ENCODE assay signal across 19 mouse cellular contexts in the genomic region with DNA sequence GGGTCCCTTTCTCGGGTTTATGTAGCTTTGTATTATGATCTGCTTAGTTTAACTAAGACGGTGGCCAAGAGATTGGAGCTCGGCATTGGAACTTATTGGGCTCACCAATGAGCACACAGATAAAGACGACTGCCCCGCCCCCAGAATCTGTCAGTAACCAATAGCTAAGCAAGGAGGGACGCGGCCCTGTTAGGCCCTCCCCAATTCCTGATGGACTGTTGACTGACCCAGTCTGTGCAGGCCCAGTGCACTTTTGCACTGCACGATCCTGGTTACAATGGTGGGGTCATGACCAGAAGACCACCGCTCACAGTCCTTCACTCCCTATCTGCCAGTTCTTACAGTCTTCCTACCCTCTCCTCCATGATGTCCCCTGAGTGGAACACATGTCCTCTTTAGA. TPM values are rescaled to one million over a fixed set of nuclear protein-coding genes. Genes with fewer than 3 reads are reported as not detected.
DNase-seq lines count a peak whose midpoint lies in the region; ATAC-seq and TF ChIP-seq lines count a peak whose summit lies in the region.
"Had no signal": no experiment of that assay in that cellular context is flagged by ENCODE, and none has a peak within 500 bp of the region (broad histone marks: within the 10 kb centered on the region; RNA-seq: fewer than 3 reads in every experiment).

No protein-coding gene starts in this region.

- peaks cover 44% of the 10 kb centered on the region for H3K36me3 ChIP-seq in embryonic facial prominence, embryonic 12.5 days
- H3K36me3 ChIP-seq in embryonic facial prominence, embryonic 10.5 days (replicated peaks), result peaks cover 61% of the 10 kb centered on the region
- H3K36me3 ChIP-seq in intestine, embryonic 14.5 days (ENCODE audit: control insufficient read depth, insufficient read depth, low read length), result peaks cover 56% of the 10 kb centered on the region
- H3K36me3 ChIP-seq in intestine, embryonic 15.5 days, result 0 out of 2 replicates have a peak, but pooled peaks cover 3% of the 10 kb centered on the region
- peaks cover 2% of the 10 kb centered on the region; the same call in 1 of the 2 replicates for H3K36me3 ChIP-seq in ES-Bruce4 (ENCODE audit: control insufficient read depth, insufficient read depth, low read length, poor library complexity, severe bottlenecking)
- H3K36me3 ChIP-seq in neural tube, embryonic 14.5 days (ENCODE audit: control insufficient read depth, insufficient read depth, low read length), result peaks cover 6% of the 10 kb centered on the region; the same call in 1 of the 2 replicates

- no peak overlapping the region for H3K4me2 ChIP-seq in embryonic facial prominence, embryonic 12.5 days (replicated peaks)
- no peak overlapping the region for H3K4me2 ChIP-seq in intestine, embryonic 14.5 days (ENCODE audit: low read length)
- no peak overlapping the region for H3K4me2 ChIP-seq in intestine, embryonic 15.5 days (replicated peaks)
- H3K4me2 ChIP-seq in neural tube, embryonic 14.5 days (ENCODE audit: low read depth, low read length), result no peak overlapping the region
- H3K4me2 ChIP-seq: embryonic facial prominence, embryonic 15.5 days had no signal

- TF ChIP-seq CTCF in ES-Bruce4 (IDR thresholded peaks at IDR 0.05; ENCODE audit: low read depth, low read length), result no peak

- no peaks in the 10 kb centered on the region for H3K4me1 ChIP-seq in embryonic facial prominence, embryonic 12.5 days
- H3K4me1 ChIP-seq in embryonic facial prominence, embryonic 10.5 days, result no peaks in the 10 kb centered on the region
- H3K4me1 ChIP-seq in intestine, embryonic 14.5 days (replicated peaks; ENCODE audit: control insufficient read depth, insufficient read depth, low read length), result no peaks in the 10 kb centered on the region
- no peaks in the 10 kb centered on the region for H3K4me1 ChIP-seq in intestine, embryonic 15.5 days (replicated peaks)
- no peaks in the 10 kb centered on the region for H3K4me1 ChIP-seq in ES-Bruce4 (ENCODE audit: control insufficient read depth, insufficient read depth, low read length)
- no peaks in the 10 kb centered on the region for H3K4me1 ChIP-seq in neural tube, embryonic 14.5 days (ENCODE audit: control insufficient read depth, insufficient read depth, low read length)
- H3K4me1 ChIP-seq: embryonic facial prominence, embryonic 15.5 days had no signal

- H3K4me3 ChIP-seq in embryonic facial prominence, embryonic 12.5 days, result no peak overlapping the region
- no peak overlapping the region for H3K4me3 ChIP-seq in embryonic facial prominence, embryonic 10.5 days
- no peak overlapping the region for H3K4me3 ChIP-seq in intestine, embryonic 14.5 days (ENCODE audit: low read depth, low read length)
- no peak overlapping the region for H3K4me3 ChIP-seq in intestine, embryonic 15.5 days (replicated peaks)
- peak overlapping the region; percentile 44 for H3K4me3 ChIP-seq in ES-Bruce4 (ENCODE audit: low read depth, low read length)
- no peak overlapping the region for H3K4me3 ChIP-seq in neural tube, embryonic 14.5 days (ENCODE audit: low read depth, low read length)
- H3K4me3 ChIP-seq: embryonic facial prominence, embryonic 15.5 days; gastrocnemius, adult 2 months; heart, adult 2 months had no signal

- H3K27me3 ChIP-seq in embryonic facial prominence, embryonic 12.5 days, result no peaks in the 10 kb centered on the region
- H3K27me3 ChIP-seq in embryonic facial prominence, embryonic 10.5 days (replicated peaks; ENCODE audit: low read depth, poor library complexity, severe bottlenecking), result no peaks in the 10 kb centered on the region
- H3K27me3 ChIP-seq in intestine, embryonic 14.5 days (replicated peaks; ENCODE audit: control insufficient read depth, insufficient read depth, low read length), result no peaks in the 10 kb centered on the region
- no peaks in the 10 kb centered on the region for H3K27me3 ChIP-seq in intestine, embryonic 15.5 days (replicated peaks)
- H3K27me3 ChIP-seq in ES-Bruce4 (ENCODE audit: control insufficient read depth, insufficient read depth, low read length, poor library complexity, severe bottlenecking), result no peaks in the 10 kb centered on the region
- no peaks in the 10 kb centered on the region for H3K27me3 ChIP-seq in neural tube, embryonic 14.5 days (ENCODE audit: control insufficient read depth, insufficient read depth, low read length)
- H3K27me3 ChIP-seq: CH12.LX; embryonic facial prominence, embryonic 15.5 days had no signal

- DNase-seq in embryonic facial prominence, embryonic 10.5 days (ENCODE audit: low spot score), result no peak
- DNase-seq in intestine, embryonic 14.5 days (ENCODE audit: low spot score), result no peak
- DNase-seq in thymus, postnatal 36 days, result no peak
- DNase-seq in gastrocnemius, postnatal 36 days, result no peak
- DNase-seq: adrenal gland, postnatal 36 days; cerebellum, adult 9-10 months; gastrocnemius, adult 2 months; heart, adult 2 months; kidney, adult 8-10 months; lung, adult 18-20 months; thymus, postnatal 4 days had no signal

- no peaks in the 10 kb centered on the region for H3K9me3 ChIP-seq in embryonic facial prominence, embryonic 12.5 days
- no peaks in the 10 kb centered on the region for H3K9me3 ChIP-seq in embryonic facial prominence, embryonic 10.5 days
- no peaks in the 10 kb centered on the region for H3K9me3 ChIP-seq in intestine, embryonic 14.5 days (ENCODE audit: control insufficient read depth, low read length)
- H3K9me3 ChIP-seq in intestine, embryonic 15.5 days, result no peaks in the 10 kb centered on the region
- no peaks in the 10 kb centered on the region for H3K9me3 ChIP-seq in ES-Bruce4 (replicated peaks; ENCODE audit: control insufficient read depth, insufficient read depth, low read length, poor library complexity, severe bottlenecking)
- H3K9me3 ChIP-seq in neural tube, embryonic 14.5 days (ENCODE audit: control insufficient read depth, low read length), result no peaks in the 10 kb centered on the region
- H3K9me3 ChIP-seq: embryonic facial prominence, embryonic 15.5 days had no signal

- no peak for TF ChIP-seq EP300 in ES-Bruce4 (IDR thresholded peaks at IDR 0.05; ENCODE audit: insufficient read depth, low read depth, low read length)

- H3K27ac ChIP-seq in embryonic facial prominence, embryonic 12.5 days, result no peak overlapping the region
- no peak overlapping the region for H3K27ac ChIP-seq in embryonic facial prominence, embryonic 10.5 days (replicated peaks)
- no peak overlapping the region for H3K27ac ChIP-seq in intestine, embryonic 14.5 days (ENCODE audit: low read depth)
- no peak overlapping the region for H3K27ac ChIP-seq in intestine, embryonic 15.5 days
- H3K27ac ChIP-seq in ES-Bruce4 (ENCODE audit: insufficient read depth, low read length), result no peak overlapping the region
- H3K27ac ChIP-seq in neural tube, embryonic 14.5 days (ENCODE audit: low read depth, low read length), result no peak overlapping the region
- H3K27ac ChIP-seq: embryonic facial prominence, embryonic 15.5 days; gastrocnemius, adult 2 months; heart, adult 2 months; stomach, postnatal 0 days had no signal

- TF ChIP-seq POLR2A in ES-Bruce4 (IDR thresholded peaks at IDR 0.05; ENCODE audit: insufficient read depth, low read length), result no peak

- WGBS in embryonic facial prominence, embryonic 12.5 days, result 84% methylated on average over 9 of the region's 9 CpGs
- 87% methylated on average over 9 of the region's 9 CpGs for WGBS in embryonic facial prominence, embryonic 10.5 days
- 89% methylated on average over 9 of the region's 9 CpGs for WGBS in intestine, embryonic 14.5 days
- WGBS in intestine, embryonic 15.5 days, result 90% methylated on average over 9 of the region's 9 CpGs
- 92% methylated on average over 9 of the region's 9 CpGs for WGBS in neural tube, embryonic 14.5 days

- no peak overlapping the region for H3K9ac ChIP-seq in embryonic facial prominence, embryonic 12.5 days
- H3K9ac ChIP-seq in intestine, embryonic 14.5 days (ENCODE audit: low read length), result no peak overlapping the region
- no peak overlapping the region for H3K9ac ChIP-seq in intestine, embryonic 15.5 days
- no peak overlapping the region for H3K9ac ChIP-seq in ES-Bruce4 (ENCODE audit: low read depth, poor library complexity, severe bottlenecking)
- no peak overlapping the region for H3K9ac ChIP-seq in neural tube, embryonic 14.5 days (replicated peaks; ENCODE audit: low read depth, low read length)
- H3K9ac ChIP-seq: embryonic facial prominence, embryonic 15.5 days had no signal

- intact Hi-C loops in gastrocnemius, postnatal 36 days (cut with DNase I), result no loop called here

- 0 out of 2 replicates have a peak, but pooled peaks have one; percentile 22 for ATAC-seq in embryonic facial prominence, embryonic 12.5 days (ENCODE audit: insufficient number of reproducible peaks, insufficient read depth, low FRiP score, low TSS enrichment)
- 0 out of 2 replicates have a peak, but pooled peaks have one; percentile 50 for ATAC-seq in intestine, embryonic 14.5 days (replicated peaks; ENCODE audit: low FRiP score, low TSS enrichment, low read depth)
- no peak for ATAC-seq in intestine, embryonic 15.5 days
- peak; percentile 52; the same call in 1 of the 2 replicates for ATAC-seq in neural tube, embryonic 14.5 days (ENCODE audit: low read depth)
- ATAC-seq: activated CD4-positive, CD25-positive, alpha-beta regulatory T cell, adult 4 months had no signal

RNA-seq across cellular contexts. Expression of a gene that starts 33.6 kb away (rescaled TPM):
- polyA plus RNA-seq in embryonic facial prominence, embryonic 12.5 days (2016; fragmentation: Nextera tagmentation; extraction: Ambion mirVana), result 102 and 111 TPM in 2 replicates
- polyA plus RNA-seq in embryonic facial prominence, embryonic 10.5 days (2016; fragmentation: Nextera tagmentation; extraction: Ambion mirVana), result 72.0 and 84.9 TPM in 2 replicates
- polyA plus RNA-seq in intestine, embryonic 14.5 days (2014; fragmentation: Nextera tagmentation; extraction: Ambion mirVana), result 114 and 132 TPM in 2 replicates
- polyA plus RNA-seq in intestine, embryonic 15.5 days (2015; fragmentation: Nextera tagmentation; extraction: Ambion mirVana), result 94.3 and 98.5 TPM in 2 replicates
- polyA plus RNA-seq in ES-Bruce4 (2011; ENCODE audit: insufficient read depth, insufficient read length, low read depth, missing spikeins), result 57.5 and 59.6 TPM in 2 replicates
- polyA plus RNA-seq in neural tube, embryonic 14.5 days (2014; fragmentation: Nextera tagmentation; extraction: Ambion mirVana), result 85.2 and 87.0 TPM in 2 replicates
- total RNA-seq in gastrocnemius, postnatal 36 days (2021), result 1 to 10 TPM; 1.2 to 1.6 TPM
- total RNA-seq: CH12.LX had no signal
